Mouse (Mus musculus) erythroblast, embryonic 14.5 days (primary cell): ENCODE results near the gene Slc43a1.

Experiments
- GATA1 ChIP-seq: IDR thresholded peaks from 2 replicates; pipeline ENCODE4 v1.6.1; 2012; ENCODE audit warnings: low read length, inconsistent platforms, mixed read lengths
- TAL1 ChIP-seq: IDR thresholded peaks from 3 replicates; pipeline ENCODE4 v1.6.1; 2012; ENCODE audit warnings: low read length, inconsistent platforms, mixed read lengths

- no peak for TF ChIP-seq GATA1
- no peak for TF ChIP-seq TAL1
Observed at GRCm38 (mm10) chr2:84883084-84883483, 44.4 kb downstream of the Slc43a1 start.
